Mouse (Mus musculus): ENCODE results near the gene Ugt1a2.

- TF ChIP-seq FLI1 (IDR thresholded peaks at IDR 0.05; ENCODE audit: low read length), result no peak
- TF ChIP-seq GATA1 (IDR thresholded peaks at IDR 0.05; ENCODE audit: borderline replicate concordance, low read length), result no peak
These were observed 55.1 kb downstream of the Ugt1a2 start for GRCm38 (mm10) chr1:88255466-88255857.
